Mouse (Mus musculus): ENCODE data around the gene Crygn. TPM values are rescaled to one million over a fixed set of nuclear protein-coding genes. Genes with fewer than 3 reads are reported as not detected.
A peak's percentile ranks its signal among the peaks of the same experiment; 100 is the strongest.
"Not testable (repeated sequence)": the region's sequence is repeated elsewhere in the genome, so short reads cannot be mapped to it uniquely, and the experiment has no call there.

The Crygn gene
- total RNA-seq (2021) = 1 to 10 TPM; 1.0 to 1.5 TPM
- long read RNA-seq, partial matches to known transcripts = 0 of 2 reads
- long read RNA-seq, other reads (novel, unspliced or antisense) = 0 of 2 reads

DNA sequence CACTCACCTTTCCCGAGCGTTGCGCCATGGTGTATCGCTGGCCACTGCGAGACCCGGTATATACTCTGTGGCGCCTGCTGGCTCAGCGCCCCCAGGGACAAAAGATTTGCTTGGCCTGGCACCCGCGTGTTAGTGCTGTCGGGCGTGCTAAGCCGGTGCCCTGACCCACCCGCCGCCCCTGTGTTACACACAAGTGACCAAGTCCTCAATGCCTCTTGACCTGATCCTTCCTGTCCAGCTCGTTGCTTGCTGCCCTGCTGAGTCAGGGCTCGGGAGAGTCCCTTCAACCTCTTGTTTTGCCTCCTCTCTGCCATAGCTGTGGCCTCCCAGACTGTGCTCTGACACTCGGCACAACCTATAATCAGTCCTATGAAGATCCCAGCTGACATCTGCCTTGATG, at the start of gene Crygn:
TSS of gene Crygn (minus strand) at position 193 of the 400 bp plus-strand sequence.
- no peak for DNase-seq (ENCODE audit: low spot score in 2 of 2)

DNA sequence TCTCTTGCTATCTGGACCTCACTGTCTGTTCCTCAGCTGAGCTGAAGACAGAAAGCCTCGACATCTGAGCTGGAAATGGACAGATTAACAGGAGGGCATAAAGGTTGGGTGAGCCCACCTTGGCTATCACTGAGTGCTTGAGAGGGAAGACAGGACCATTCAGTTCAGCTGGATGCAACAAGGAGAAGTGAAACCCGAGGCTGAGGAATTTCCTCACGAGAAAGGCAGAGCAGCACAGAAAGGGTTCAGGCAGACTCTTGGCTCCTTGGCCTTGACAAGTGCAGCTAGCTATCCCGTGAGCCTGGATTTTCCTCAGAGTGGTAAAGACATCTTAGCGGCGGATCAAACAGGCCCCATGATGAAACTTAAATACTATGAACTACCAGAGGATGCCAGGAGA, 47.4 kb upstream of the Crygn start:
- no peak for DNase-seq (ENCODE audit: low spot score in 2 of 2)

DNA sequence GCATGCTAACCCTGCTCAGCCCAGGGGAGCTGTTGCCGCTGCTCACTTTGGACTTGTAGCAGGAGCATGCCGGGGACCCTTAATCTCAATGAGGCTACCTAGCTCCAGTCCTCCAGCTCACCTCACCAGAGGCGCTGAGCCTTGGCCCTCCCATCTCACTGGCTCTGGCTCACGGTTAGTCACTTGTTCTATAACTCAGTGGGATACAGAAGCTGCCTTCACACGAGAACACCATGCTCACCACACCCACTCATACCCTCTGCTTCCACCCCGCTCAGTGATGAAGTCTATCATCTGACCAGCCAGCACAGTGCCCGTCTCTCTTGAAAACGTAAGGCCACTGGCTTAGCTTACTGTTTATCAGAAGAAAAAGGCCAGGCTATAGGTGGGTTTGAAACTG, 46.9 kb upstream of the Crygn start:
- DNase-seq (ENCODE audit: low spot score in 2 of 2) = peak in 1 of 2 experiments; percentile 48

DNA sequence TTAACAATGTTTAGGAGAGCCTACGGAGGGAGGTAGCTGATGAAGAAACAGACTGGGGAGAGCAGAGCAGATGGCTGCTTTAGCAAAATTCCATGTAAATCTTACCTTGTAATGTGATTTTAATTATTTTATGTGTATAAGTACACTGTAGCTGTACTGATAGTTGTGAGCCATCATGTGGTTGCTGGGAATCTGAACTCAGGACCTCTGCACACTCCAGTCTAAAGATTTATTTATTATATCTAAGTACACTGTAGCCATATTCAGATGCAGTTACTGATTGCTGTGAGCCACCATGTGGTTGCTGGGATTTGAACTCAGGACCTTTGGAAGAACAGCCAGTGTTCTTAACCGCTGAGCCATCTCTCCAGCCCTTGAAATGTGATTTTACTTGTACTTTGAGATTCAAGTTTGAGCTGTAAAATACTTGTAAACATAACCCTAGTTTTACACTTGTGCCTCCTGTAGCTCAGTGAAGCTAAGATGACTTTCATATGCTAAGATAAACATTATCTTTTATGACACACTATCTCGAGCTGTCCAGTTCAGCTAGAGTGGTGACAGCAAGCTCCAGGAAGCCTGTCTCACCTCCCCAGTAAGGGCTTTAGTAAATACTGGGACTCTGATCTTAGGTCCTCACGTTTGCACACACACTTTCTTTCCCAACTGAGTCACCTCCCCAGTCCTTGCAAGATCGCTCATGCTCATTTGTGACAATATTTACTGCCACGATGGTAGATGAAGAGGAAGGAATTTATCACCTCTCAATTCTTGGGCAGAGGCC, 44.2 kb upstream of the Crygn start:
- DNase-seq (ENCODE audit: low spot score in 2 of 2) = no peak

DNA sequence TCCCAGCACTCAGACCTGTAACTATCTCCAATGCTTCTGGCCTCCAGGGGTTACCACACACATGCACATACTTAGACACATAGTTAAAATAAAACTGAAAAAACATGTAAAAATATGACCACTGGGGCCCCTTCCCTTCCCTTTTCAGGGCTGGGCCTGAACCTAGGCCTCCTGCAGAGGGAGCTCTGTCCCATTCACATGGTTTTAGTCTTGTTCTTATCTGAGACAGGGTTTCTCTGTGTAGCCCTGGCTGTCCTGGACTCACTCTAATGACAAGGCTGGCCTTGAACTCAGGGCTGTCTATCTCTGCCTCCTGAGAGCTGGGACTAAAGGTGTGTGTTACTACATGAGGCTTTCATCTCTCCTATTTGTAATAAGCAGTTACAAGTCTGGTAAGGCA, 42.6 kb upstream of the Crygn start:
- no peak for DNase-seq (ENCODE audit: low spot score in 2 of 2)

DNA sequence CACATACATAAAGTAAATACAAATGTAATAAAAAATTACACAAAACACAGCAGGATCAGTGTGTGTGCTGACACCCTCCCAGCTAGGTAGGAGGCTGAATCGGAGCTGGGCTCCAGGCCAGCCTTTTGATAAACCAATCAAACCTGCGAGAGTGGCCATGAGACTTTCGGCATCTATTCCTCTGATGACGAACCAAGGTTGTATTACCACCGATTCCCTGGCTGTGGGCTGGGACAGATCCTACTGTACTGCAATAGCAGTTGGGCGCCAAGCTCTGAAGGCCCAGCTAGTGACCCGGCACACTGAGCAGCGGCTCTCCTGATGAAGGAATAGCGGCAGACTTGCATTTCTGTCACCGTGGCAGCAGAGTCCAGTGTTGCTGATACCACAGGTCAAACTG, 40.8 kb upstream of the Crygn start:
- no peak for DNase-seq (ENCODE audit: low spot score in 2 of 2)

DNA sequence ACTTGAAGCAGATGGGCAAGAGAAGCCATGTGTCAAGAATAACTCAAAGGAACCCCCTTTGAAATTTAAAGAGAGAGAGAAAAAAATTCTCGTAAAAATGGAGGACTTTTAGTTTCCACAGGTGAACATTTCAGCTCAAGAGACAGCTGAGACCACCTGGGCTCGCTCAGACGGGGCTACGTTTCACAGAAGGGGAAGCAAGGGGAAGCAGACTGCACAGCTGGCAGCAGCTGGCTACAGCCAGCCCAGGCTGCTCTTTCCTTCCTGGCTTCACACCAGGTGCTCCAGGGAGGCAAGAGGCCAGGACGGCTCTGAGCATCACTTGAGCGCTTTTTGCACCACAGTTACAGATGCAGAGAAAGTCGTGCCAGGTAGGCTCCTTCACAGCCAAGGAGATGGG, 40.0 kb upstream of the Crygn start:
- DNase-seq (ENCODE audit: low spot score in 2 of 2) = no peak

DNA sequence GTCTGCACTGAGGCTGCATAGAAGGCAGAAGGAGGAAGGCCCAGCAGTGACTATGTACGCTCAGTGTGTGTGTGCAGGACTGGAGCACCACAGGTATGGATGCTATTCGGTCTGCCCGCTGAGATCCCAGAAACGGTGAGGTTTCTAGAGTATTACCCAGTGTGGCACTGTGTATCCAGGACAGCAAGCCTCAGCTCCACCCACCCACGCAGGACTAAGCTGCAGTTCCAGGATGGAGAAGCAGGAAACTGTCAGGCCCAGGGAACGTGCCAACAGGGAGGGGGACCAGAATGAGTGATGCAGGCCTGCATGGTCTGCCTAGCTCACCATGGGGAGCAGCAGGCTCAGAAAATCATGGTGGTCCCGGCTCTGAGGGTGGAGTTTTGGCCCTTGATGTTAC, 35.2 kb upstream of the Crygn start:
- no peak for DNase-seq (ENCODE audit: low spot score in 2 of 2)

DNA sequence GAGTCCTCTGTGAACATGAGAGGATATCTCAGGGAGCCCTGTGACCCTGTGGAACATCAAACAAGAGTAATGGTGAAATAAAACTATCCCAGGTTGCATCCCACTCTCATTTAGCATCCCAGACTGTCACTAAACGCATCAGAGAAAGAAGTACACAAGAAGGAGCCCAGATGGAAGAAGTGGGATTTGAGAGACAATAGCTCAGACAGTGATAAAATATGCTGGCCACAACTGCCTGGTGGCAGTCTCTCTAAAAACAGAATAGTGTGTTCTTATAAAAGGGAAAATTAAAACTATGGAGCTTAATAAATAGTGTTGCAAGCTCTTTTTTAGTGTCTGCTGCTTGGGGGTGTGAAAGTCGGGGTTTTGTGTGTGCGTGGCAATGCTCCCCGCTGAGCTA, 25.1 kb upstream of the Crygn start:
- peak in 1 of 2 experiments; percentile 50 for DNase-seq (ENCODE audit: low spot score in 2 of 2)

DNA sequence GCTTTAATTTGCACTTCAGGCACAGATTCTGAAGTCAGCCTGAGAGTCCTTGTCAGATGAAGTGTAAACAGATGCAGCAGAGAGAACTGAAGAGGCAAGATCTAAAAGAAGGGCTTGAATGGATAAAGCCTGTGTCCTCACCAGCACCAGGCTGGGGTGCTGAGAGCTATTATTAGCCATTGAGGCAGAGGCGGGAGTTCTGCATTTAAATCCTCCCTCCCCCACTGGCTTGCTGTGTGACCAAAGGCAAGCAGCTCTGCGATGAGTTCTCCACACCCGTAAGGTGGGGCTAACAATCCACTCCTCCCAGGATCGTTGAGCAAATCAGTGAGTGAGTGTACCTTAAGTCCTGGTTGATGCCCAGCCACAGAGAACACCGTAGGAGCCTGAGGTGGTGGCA, 23.2 kb upstream of the Crygn start:
- DNase-seq (ENCODE audit: low spot score in 2 of 2) = no peak

DNA sequence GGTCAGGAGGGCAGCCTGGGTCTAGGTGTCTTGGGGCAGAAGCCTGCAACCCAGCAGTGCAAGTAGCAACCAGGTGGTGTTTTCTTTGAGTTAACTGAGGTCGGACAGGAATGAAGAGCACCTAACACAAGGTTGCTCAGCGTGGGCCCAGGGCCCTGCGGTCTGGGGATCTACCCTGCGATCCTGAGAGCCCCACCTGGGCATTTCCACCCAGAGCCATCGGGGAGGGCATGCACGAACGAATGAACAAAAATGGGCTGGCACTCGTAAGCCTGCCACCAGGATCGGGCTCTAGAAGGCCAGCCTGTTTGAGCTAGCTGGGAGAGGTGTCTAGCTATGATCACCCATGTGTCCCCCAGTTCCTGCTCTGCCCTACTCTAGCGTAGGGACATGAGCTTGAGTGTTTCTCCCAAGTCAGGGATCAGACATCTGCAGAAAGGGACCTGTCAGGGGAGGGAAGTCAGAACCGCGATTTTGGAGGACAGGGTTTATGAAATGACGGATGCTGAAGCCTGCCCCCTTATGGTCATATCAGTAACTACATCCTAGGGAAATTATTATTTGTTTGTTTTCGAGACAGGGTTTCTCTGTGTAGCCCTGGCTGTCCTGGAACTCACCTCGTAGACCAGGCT, 22.2 kb upstream of the Crygn start:
- DNase-seq (ENCODE audit: low spot score in 2 of 2) = peak in 1 of 2 experiments; percentile 44

DNA sequence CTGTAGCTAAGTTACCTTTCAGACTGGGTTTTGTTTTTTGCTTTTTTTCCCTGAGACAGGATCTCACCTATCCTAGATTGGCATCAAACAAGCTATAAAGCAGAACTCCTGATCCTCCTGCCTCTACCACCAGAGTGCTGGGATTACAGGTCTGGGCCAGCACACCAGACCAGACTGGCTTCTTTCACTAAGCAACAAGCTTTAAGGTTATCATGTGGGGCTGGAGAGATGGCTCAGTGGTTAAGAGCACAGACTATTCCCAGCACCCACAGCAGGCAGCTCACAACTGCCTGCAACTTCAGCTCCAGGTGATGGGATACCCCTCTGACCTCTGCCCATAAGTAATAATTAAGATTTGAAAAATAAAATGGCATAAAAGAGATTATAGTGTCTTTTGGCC, 21.5 kb upstream of the Crygn start:
- DNase-seq (ENCODE audit: low spot score in 2 of 2) = no peak

DNA sequence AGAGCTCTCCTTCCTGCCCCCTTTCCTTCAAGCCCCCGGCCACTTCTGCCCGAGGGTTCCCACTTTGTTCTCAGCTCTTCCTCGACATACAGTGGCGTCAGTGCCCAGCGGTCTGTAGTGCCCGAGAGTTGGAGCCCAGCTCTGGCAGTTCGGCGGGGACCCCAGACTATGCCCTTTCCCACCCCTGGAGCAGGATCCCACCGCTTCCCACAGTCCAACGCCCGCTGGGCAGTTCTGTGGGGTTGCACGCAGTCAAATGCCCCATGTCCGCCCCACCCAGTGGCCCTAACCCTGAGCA, 21.0 kb upstream of the Crygn start:
- DNase-seq (ENCODE audit: low spot score in 2 of 2) = no peak

DNA sequence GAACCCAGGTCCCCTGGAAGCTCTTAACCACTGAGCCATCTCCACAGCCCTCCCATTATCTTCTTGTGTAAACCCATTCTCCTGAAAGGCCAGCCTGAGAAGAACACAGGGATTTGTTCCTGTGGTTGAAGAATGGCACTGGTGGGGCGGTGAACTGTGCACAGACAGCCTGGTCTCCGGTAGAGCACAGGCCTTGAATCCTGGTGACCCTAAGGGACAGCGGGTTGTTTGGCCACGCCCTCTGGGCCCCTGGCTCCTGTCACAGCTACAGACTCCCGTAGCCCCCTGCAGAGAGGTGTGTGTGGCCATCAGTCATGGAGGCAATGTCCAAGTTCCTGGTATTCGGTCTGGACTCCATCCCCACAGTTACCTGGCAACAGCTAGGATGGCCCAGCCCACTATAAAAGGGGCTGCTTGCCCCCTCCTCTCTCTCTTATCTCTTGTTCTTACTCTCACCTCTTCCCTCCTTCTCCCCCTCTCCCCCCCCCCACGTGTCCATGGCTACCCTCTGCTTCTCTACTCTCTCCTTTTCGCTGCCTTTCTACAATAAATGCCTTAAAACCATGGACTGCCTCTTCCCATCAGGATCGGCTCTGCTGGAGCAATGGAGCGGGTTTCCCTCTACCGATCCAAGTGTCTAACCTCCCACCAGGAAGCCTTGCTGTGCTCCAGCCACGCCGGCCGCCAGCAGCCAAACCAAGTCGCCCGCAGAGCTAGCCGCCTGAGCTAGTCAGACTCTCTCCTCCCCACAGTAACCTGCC, 20.5 kb upstream of the Crygn start:
- DNase-seq (ENCODE audit: low spot score in 2 of 2) = no peak

DNA sequence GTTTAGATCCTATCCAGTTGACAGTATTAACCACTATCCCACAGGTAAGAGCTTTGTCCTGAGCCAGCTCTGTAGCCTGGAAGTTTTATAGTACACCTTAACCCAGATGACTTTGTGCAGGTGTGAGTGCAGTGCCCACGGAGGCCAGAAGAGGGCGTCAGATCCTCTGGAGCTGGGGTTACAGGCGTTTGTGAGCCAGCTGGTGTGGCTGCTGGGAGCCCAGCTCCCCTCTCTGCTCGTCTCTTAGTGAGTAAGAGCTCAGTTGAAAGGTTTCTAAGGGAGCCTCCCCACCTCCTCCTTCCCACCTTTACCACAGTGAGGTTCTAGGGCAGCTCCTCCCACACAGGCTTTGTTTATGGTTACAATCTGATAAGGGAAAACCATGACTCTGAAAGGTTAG, 18.9 kb upstream of the Crygn start:
- no peak for DNase-seq (ENCODE audit: low spot score in 2 of 2)

DNA sequence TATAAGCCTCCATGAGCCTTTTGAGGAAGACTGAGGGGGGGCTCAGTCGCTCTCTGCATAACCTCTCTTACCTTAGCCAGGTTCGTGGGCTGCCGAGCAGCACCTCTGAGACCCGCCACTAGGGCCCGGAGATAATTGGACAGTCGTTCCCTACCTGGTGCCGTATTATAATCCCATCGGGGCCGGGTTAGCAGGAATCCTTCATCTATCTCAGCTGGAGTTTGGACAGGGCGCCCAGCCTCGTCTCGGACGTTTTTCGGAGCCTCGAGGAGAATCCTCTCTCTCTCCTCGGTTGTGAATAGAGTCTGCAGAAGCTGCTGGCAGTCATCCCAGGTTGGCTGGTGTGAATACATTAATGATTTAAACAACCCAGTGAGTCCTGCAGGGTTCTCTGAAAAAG, 16.7 kb upstream of the Crygn start:
- not testable (repeated sequence) for DNase-seq (ENCODE audit: low spot score in 2 of 2)

DNA sequence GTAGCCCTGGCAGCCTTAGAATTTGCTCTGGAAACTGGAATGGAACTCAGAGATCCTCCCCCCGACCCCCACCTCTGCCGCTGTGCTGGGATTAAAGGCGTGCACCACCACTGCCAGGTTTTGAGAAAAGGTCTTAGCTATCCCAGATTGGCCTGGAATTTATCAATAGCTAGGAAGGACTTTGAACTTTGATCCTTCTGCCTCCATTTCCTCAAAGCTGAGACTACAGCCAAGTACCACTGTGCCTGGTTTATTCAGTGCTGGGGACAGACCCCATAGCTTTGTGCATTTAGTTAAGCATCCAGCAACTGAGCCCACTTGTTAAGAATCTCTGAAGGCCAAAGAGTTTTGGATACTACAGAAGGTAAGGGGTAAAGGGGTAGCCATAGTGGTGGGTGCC, 877 bp downstream of the Crygn start:
- DNase-seq (ENCODE audit: low spot score in 2 of 2) = no peak

DNA sequence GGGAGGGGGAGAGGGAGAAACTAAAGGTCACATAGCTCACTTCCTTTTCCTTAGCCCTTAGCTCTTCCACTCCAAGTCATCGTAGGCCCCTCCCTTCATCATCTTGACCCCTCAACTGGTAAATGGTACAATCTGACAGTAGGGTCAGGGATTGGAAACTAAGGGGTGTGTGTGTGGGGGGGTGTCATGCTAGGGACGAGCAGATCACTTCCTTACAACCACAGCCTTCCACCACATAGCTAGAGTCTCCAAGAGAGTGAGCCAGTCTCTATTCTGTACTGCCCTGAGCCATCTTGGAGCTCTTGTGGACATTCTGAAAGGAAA, 5.7 kb downstream of the Crygn start:
- DNase-seq (ENCODE audit: low spot score in 2 of 2) = no peak

DNA sequence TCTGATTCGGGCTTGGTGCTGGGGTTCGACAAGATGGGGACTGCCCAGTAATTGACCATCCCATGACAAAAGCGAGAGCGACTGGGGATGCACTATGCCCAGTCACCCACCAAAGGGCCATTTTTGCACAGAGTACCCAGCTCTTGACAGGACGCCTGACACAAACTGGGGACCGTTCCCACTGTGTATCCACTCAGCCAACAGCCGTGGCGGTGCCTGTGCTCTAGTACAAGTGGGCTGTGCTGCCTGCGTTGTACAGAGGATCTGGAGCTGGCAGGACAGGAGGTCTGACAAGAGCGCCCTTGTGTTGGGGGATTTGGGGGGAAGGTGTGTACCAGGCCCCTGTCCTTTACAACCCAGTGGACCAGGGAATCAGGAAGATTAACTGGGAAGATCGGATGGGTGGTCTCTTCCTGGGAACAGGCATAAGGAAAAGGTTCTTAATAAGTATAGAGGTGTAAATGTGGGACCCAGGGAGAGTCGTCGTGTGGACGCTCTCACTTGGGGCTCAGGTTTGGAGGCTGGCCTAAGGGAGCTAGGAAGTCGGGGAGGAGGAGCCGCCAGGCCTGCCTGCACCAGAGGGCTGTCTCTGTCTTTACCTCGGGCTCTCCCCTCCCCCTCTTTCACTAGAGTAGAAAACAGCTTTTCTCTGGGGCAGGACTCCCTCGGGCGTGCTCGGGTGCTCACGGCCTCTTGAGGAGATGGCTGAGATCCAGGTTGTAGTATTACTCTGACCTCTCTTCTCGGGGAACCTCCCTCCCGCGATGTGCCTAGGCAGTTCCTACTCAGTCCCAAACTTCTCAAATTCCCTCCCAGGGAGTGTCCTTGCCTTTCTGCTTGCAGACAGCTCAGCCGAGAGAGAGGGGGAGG, 6.3 kb downstream of the Crygn start:
- DNase-seq (ENCODE audit: low spot score in 2 of 2) = peak in 1 of 2 experiments; percentile 39

DNA sequence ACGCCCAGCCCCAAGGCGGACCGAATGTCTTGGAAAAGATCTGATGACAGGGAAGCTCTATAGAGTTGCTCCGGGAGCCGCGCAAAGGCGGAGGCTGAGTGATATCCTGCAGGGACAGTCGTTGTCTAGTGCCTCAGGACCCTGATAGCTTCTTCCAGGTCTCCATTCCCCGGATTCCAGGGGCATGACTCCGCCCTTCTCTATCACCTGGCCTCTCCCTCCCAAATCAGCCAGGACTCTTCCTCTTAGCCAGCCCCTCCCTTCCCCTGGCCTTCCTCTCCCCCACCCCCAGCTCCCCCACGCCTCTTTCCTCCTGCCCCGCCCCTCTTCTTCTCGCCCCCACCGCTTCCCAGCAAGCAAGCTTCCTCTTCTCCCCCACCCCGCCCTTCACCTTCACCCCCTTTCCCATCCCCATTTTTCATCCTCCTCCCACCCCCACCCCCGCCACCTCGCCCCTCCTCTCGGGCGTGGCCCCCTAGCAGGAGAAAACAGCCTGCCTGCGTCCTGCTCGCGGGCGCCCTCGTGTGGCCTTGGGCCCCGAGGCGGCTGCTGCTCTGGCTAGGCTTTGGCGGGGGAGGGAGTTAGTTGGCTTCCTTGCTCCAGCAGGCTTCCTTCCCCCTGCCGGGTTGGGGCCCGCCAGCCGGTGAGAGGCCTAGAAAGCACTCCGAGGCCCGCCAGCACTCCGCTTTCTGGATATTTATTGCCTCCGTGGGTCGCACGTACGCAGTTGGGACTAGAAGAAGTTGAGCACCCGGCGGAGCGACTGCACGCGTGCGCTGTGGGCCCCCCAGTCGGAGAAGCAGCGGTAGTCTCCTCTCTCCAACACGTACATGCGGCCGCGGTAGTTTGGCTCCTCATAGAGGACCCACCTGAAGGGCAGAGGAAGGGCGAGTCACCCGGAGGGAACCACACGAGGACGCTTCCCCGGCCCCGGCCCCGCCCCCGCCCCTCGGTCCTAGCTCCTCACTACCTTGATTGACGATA, 7.2 kb downstream of the Crygn start:
- peak; percentile 77 to 86 for DNase-seq (ENCODE audit: low spot score in 2 of 2)
